Mouse (Mus musculus) stomach, postnatal 0 days (tissue): ENCODE results near the gene 2210017I01Rik. TPM values are rescaled to one million over a fixed set of nuclear protein-coding genes. Genes with fewer than 3 reads are reported as not detected.

Source experiments
- ATAC-seq: fragments of 200-750 bp; cut with Nextera tagmentation; 2 replicates; pipeline ENCODE4 v1.8.0; 2017; ENCODE audit not compliant: low FRiP score, low TSS enrichment
- DNase-seq: peaks from one replicate; pipeline ENCODE4 v3.0.0-alpha.2; 2016; ENCODE audit warnings: low spot score
- H3K27ac ChIP-seq: fragments of 300-500 bp; sonication (generic); replicated peaks from 2 replicates; pipeline ENCODE4 v1.5.1; 2014; ENCODE audit warnings: mild to moderate bottlenecking, control low read depth
- H3K27me3 ChIP-seq: fragments of 300-500 bp; sonication (generic); 2 replicates; pipeline ENCODE4 v1.6.1; 2014; ENCODE audit warnings: low read length; ENCODE audit not compliant: control insufficient read depth, insufficient read depth
- H3K36me3 ChIP-seq: fragments of 300-500 bp; sonication (generic); 2 replicates; pipeline ENCODE4 v1.6.1; 2014; ENCODE audit warnings: low read length, mixed read lengths; ENCODE audit not compliant: control insufficient read depth, insufficient read depth
- H3K4me1 ChIP-seq: fragments of 300-500 bp; sonication (generic); replicated peaks from 2 replicates; pipeline ENCODE4 v1.6.1; 2014; ENCODE audit warnings: antibody characterized with exemption; ENCODE audit not compliant: control insufficient read depth, insufficient read depth
- H3K4me2 ChIP-seq: fragments of 300-500 bp; sonication (generic); replicated peaks from 2 replicates; pipeline ENCODE4 v1.6.1; 2014; ENCODE audit warnings: low read depth, mild to moderate bottlenecking, control low read depth, moderate library complexity
- H3K4me3 ChIP-seq: fragments of 300-500 bp; sonication (generic); 2 replicates; pipeline ENCODE4 v1.5.1; 2014; ENCODE audit warnings: low read depth, low read length, control low read depth
- H3K9ac ChIP-seq: fragments of 300-500 bp; sonication (generic); 2 replicates; pipeline ENCODE4 v1.6.1; 2014; ENCODE audit warnings: mild to moderate bottlenecking, low read length, control low read depth, mixed read lengths
- H3K9me3 ChIP-seq: fragments of 300-500 bp; sonication (generic); 2 replicates; pipeline ENCODE4 v1.6.1; 2016; ENCODE audit warnings: low read length; ENCODE audit not compliant: control insufficient read depth
- CTCF ChIP-seq: IDR thresholded peaks from 2 replicates; pipeline ENCODE4 v1.5.1; 2016; ENCODE audit warnings: antibody characterized with exemption, low read depth, mild to moderate bottlenecking, moderate library complexity
- EP300 ChIP-seq: optimal IDR thresholded peaks from 2 replicates; pipeline ENCODE3; 2016; ENCODE audit warnings: antibody characterized with exemption
- WGBS: fragments of 180-500 bp; shearing (Covaris S2); extraction: QIAGEN DNeasy Blood & Tissue Kit; methylation state at CpG from one replicate; pipeline ENCODE4 v1.1.7; 2014; 5-methylcytosine and 5-hydroxymethylcytosine counted together
- polyA plus RNA-seq: library from polyadenylated mRNA; unstranded; fragments of >200 nt; fragmentation: Nextera tagmentation; extraction: Ambion mirVana; gene quantifications from 2 replicates; pipeline ENCODE4 v1.2.1, GENCODE M21; 2015

The 2210017I01Rik gene
- polyA plus RNA-seq = 22.8 and 26.7 TPM in 2 replicates

- no peaks in the 10 kb centered on the region for H3K9me3 ChIP-seq
Measured at GRCm38 (mm10) chr3:92607392-92607791, at the start of gene 2210017I01Rik. Gene 2210017I01Rik (minus strand): TSS chr3:92607492.

GRCm38 (mm10) chr3:92656826-92657225 lies 49.5 kb upstream of the 2210017I01Rik start, which contains the start of gene Lce1b:
Gene Lce1b (minus strand): TSS chr3:92656926.
- H3K36me3 ChIP-seq = no peaks in the 10 kb centered on the region
- DNase-seq (no peak), ATAC-seq (no peak)
- H3K9ac ChIP-seq = no peak within 1 kb of the TSS
- no peak for TF ChIP-seq CTCF
- no peak for TF ChIP-seq EP300
- H3K4me2 ChIP-seq = no peak within 1 kb of the TSS
- no peak within 1 kb of the TSS for H3K27ac ChIP-seq
- no peak within 1 kb of the TSS for H3K4me3 ChIP-seq
- no peaks in the 10 kb centered on the region for H3K4me1 ChIP-seq
- no peaks in the 10 kb centered on the region for H3K27me3 ChIP-seq
- H3K9me3 ChIP-seq = no peaks in the 10 kb centered on the region

More at GRCm38 (mm10) chr3:92607392-92607791, at the start of gene 2210017I01Rik:
- H3K9ac ChIP-seq = no peak within 1 kb of the TSS
- no peaks in the 10 kb centered on the region for H3K36me3 ChIP-seq
- H3K4me2 ChIP-seq = no peak within 1 kb of the TSS
- no peaks in the 10 kb centered on the region for H3K4me1 ChIP-seq
- H3K4me3 ChIP-seq = no peak within 1 kb of the TSS
- ATAC-seq (no peak), DNase-seq (no peak)
- TF ChIP-seq CTCF = no peak
- TF ChIP-seq EP300 = no peak
- H3K27me3 ChIP-seq = no peaks in the 10 kb centered on the region
- no peak within 1 kb of the TSS for H3K27ac ChIP-seq

DNA sequence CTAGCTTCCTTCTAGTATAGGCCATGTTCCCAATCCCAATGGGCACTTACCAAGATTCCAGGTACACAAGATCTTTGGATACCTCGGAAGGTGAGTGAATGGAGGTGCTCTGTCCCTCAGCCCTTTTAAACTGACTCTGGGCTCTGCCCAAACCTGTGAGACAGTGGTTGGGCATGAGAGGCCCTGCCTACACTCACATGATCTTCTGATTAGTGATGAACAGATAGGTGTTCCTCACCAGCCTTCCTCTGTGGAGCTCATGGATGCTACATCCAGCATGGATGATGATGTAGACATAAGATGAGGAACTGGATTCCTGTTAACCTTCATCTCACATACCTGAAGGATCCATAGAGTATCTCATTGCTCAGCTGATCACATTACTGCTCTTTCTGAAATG lies 40.9 kb upstream of the 2210017I01Rik start, which contains the start of gene Lce1a1:
Lce1a1 (minus strand) TSS at position 101 of the 400 bp plus-strand sequence.
- no peak within 1 kb of the TSS for H3K4me2 ChIP-seq
- no peak for TF ChIP-seq EP300
- TF ChIP-seq CTCF = no peak
- 80% methylated on average over 1 of the region's 1 CpGs for WGBS

GRCm38 (mm10) chr3:92639854-92640253 lies 32.6 kb upstream of the 2210017I01Rik start:
- no peaks in the 10 kb centered on the region for H3K4me1 ChIP-seq
- no peak for TF ChIP-seq CTCF
- TF ChIP-seq EP300 = no peak
- H3K9ac ChIP-seq = no peak overlapping the region
- no peak overlapping the region for H3K4me3 ChIP-seq
- ATAC-seq (no peak), DNase-seq (no peak)
- no peaks in the 10 kb centered on the region for H3K27me3 ChIP-seq
- no peak overlapping the region for H3K4me2 ChIP-seq
- no peak overlapping the region for H3K27ac ChIP-seq
- H3K36me3 ChIP-seq = no peaks in the 10 kb centered on the region
- H3K9me3 ChIP-seq = no peaks in the 10 kb centered on the region
- 95% methylated on average over 15 of the region's 15 CpGs for WGBS

More for the DNA sequence above, 40.9 kb upstream of the 2210017I01Rik start, which contains the start of gene Lce1a1:
- H3K27me3 ChIP-seq = no peaks in the 10 kb centered on the region
- no peak within 1 kb of the TSS for H3K4me3 ChIP-seq
- ATAC-seq (no peak), DNase-seq (no peak)
- no peak within 1 kb of the TSS for H3K27ac ChIP-seq
- H3K4me1 ChIP-seq = no peaks in the 10 kb centered on the region
- H3K9ac ChIP-seq = no peak within 1 kb of the TSS
- no peaks in the 10 kb centered on the region for H3K36me3 ChIP-seq
- no peaks in the 10 kb centered on the region for H3K9me3 ChIP-seq

- Histone ChIP-seq H3K36me3 (no peaks in the 10 kb centered on the region), H3K9ac (no peak overlapping the region), H3K9me3 (no peaks in the 10 kb centered on the region), H3K27me3 (no peaks in the 10 kb centered on the region), H3K27ac (no peak overlapping the region), H3K4me1 (no peaks in the 10 kb centered on the region), H3K4me3 (no peak overlapping the region), H3K4me2 (no peak overlapping the region)
- DNase-seq (no peak), ATAC-seq (no peak)
- 61% methylated on average over 3 of the region's 3 CpGs for WGBS
- TF ChIP-seq CTCF (no peak), EP300 (no peak)
Measured at GRCm38 (mm10) chr3:92638653-92638991, 31.3 kb upstream of the 2210017I01Rik start.

DNA sequence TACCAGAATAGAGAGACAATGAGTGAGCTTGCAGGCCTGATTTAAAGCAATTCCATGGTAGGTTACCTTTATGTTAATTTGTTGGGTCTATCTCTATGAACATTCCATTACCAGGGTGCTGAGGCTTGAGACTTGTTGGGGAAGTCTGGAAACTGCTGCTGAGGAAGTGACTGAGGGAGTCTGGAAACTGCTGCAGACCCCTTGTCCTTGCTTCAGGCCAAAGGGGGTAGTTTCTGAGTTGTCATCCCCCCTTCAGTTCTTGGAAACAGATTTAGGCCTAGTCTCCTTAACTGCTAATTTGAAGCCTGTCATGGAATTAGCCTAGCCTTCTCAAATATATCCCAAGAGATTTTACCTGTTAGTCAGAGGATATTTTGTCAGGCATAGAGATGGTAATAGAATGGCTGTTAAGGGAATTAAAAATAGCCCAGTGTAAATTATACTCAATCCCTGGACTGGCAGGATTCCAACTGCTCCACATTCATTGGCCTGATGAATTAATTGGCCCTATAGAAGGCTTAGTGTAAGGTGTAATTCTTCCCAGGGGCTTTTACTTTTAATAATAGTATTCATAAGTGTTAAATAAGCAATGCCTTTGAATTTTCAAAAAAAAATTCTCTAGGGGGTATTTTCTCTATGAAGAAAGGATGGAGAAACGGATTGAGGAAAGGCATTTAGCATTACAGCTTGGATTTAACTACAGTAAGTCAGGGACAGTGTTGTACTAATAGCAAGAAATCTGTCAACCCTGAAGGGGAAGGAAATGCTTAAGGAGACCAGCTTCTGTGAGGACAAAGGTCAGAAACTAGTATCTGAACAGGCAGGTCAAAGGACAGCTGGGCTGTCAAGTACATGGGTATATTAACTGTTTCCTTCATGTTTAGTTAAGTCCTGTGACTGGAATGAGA lies 30.7 kb upstream of the 2210017I01Rik start:
- Histone ChIP-seq H3K9me3 (no peaks in the 10 kb centered on the region), H3K36me3 (no peaks in the 10 kb centered on the region), H3K27ac (no peak overlapping the region), H3K9ac (no peak overlapping the region), H3K4me2 (no peak overlapping the region), H3K4me1 (no peaks in the 10 kb centered on the region), H3K4me3 (no peak overlapping the region), H3K27me3 (no peaks in the 10 kb centered on the region)
- no peak for TF ChIP-seq CTCF
- TF ChIP-seq EP300 = no peak
- no peak for ATAC-seq
- 38% methylated on average over 1 of the region's 1 CpGs for WGBS
- no peak for DNase-seq
